Mouse (Mus musculus) left cerebral cortex, adult 2 months (tissue): ENCODE measurements at regions not wholly inside any gene's neighbourhood (a gene's known extent, or its start where the extent isn't known, plus 50 kb on each side); places are given as distances from the start of the nearest gene placed in this dataset.

ENCODE experiments used
- DNase-seq, 2 experiments: peaks; one replicate each; pipeline ENCODE4 v3.0.0; 2021 to 2022; ENCODE audit warnings: low spot score in 2 of 2, mixed read lengths in 1 of 2; ENCODE audit errors: extremely low spot score in 1 of 2
- H3K27ac ChIP-seq: fragments of 200-600 bp; 2 replicates; pipeline ENCODE4 v1.8.1; 2022
- H3K4me3 ChIP-seq: fragments of 200-600 bp; 2 replicates; pipeline ENCODE4 v1.8.1; 2022
- CTCF ChIP-seq: fragments of 200-600 bp; IDR thresholded peaks from 2 replicates; pipeline ENCODE4 v1.8.1; 2022; ENCODE audit warnings: antibody characterized with exemption, mild to moderate bottlenecking, moderate library complexity
- intact Hi-C: fragments of 180-260 bp; cut with DNase I; formaldehyde crosslinking; loops from one replicate; pipeline ENCODE4 v1.15.1; 2025

- no peak for TF ChIP-seq CTCF
- Histone ChIP-seq H3K4me3 (no peak overlapping the region), H3K27ac (no peak overlapping the region)
- intact Hi-C loops, result no loop called here
- no peak for DNase-seq
Measured at GRCm38 (mm10) chr17:4163502-4163901, 467.4 kb upstream of the Nox3 start.

GRCm38 (mm10) chr17:4173951-4174361 is 477.9 kb upstream of the Nox3 start:
- TF ChIP-seq CTCF, result no peak
- H3K27ac ChIP-seq, result no peak overlapping the region
- intact Hi-C loops, result no loop called here
- no peak overlapping the region for H3K4me3 ChIP-seq
- DNase-seq, result no peak

- no peak overlapping the region for H3K27ac ChIP-seq
- TF ChIP-seq CTCF, result no peak
- DNase-seq, result no peak
- no peak overlapping the region for H3K4me3 ChIP-seq
- intact Hi-C loops, result no loop called here
Measured at GRCm38 (mm10) chr17:4175006-4175405, 478.9 kb upstream of the Nox3 start.

GRCm38 (mm10) chr17:4176524-4176923 is 480.5 kb upstream of the Nox3 start:
- intact Hi-C loops, result no loop called here
- H3K27ac ChIP-seq, result no peak overlapping the region
- TF ChIP-seq CTCF, result no peak
- no peak for DNase-seq
- no peak overlapping the region for H3K4me3 ChIP-seq

DNA sequence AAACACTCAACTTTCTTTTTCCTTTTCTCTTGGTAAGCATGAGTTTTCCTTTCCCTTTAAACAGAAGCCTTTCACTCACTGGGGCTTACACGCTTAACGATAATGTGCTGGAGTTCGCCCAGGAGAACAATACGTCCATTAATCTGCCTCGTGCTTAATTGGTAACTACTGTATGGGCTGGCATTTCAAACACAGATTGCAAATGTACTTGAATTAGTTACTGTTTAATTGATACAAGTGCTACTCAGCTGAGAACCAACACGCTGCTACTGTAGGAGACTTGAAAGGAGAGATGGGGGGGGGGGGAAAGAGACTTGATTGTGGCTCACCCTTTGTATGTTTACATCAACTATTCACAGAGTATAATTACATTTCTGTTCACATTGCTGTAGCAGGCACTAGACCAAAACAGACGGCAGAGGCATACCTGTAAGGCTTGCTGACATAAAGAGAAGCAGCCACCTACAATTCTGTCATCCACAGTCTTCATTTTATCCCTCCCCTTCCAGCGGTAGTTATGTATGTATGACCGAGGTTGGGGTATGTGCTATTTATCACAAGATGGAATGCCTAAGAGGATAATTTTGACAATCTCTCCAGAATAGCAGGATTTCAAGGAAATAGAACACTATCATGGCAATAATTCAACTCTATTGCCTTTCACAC is 481.6 kb upstream of the Nox3 start:
- Histone ChIP-seq H3K4me3 (no peak overlapping the region), H3K27ac (no peak overlapping the region)
- intact Hi-C loops, result no loop called here
- no peak for TF ChIP-seq CTCF
- no peak for DNase-seq

DNA sequence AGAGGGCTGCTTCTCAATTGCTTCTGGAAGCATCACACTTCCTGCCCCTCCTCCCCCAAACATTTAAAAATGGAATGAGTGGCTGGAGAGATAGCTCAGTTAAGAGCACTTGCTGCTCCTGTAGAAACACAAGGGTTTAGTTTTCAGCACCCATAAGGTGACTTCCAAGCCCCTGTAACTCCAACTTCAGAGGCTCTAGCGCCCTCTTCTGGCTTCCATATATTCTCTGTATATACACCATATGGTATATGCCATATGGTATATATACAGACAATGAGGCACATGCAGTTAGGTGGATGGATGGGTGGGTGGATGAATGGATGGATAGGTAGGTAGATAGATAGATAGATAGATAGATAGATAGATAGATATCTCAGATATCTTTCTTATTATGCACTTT is 483.2 kb upstream of the Nox3 start:
- TF ChIP-seq CTCF, result no peak
- intact Hi-C loops, result no loop called here
- H3K27ac ChIP-seq, result no peak overlapping the region
- no peak for DNase-seq
- no peak overlapping the region for H3K4me3 ChIP-seq

DNA sequence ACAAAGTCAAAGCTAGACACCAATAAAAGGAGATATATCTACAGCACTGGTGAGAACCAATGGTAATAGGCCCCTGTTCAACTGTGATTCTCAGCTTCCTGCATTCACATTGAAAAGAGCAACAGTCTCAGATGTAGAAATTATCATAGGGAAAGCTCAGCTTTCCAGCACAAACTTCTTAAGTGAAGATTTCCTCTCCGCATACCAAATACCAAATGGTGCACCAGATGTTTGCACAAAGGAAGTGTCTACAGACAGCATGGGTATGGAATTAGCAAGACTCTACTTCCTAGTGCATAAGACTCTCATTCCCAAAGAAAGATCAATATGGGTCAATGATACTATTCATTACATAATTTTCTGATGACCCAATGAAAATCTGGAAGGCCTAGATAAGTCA is 486.0 kb upstream of the Nox3 start:
- H3K4me3 ChIP-seq, result no peak overlapping the region
- no peak for DNase-seq
- intact Hi-C loops, result no loop called here
- TF ChIP-seq CTCF, result no peak
- no peak overlapping the region for H3K27ac ChIP-seq

DNA sequence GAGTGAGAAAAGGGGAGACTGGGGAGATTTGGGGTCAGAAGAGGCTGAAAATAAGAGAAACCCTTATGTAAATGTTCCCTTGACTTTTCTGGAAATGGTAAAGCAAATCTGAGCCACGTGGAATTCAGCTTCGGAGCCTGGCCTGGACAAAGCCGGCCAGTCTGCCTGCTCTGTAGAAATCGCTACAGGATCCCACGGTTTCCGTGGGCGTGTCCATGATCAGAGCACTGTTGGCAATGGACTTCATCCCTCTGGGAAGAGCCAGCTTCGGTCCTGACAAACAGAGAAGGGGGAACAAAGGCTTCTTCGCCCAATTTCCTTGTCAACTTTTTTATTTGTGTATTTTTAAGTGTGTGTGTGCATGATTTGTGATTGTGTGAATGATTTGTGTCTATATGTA is 490.7 kb upstream of the Nox3 start:
- Histone ChIP-seq H3K4me3 (no peak overlapping the region), H3K27ac (no peak overlapping the region)
- DNase-seq, result no peak
- intact Hi-C loops, result no loop called here
- no peak for TF ChIP-seq CTCF

DNA sequence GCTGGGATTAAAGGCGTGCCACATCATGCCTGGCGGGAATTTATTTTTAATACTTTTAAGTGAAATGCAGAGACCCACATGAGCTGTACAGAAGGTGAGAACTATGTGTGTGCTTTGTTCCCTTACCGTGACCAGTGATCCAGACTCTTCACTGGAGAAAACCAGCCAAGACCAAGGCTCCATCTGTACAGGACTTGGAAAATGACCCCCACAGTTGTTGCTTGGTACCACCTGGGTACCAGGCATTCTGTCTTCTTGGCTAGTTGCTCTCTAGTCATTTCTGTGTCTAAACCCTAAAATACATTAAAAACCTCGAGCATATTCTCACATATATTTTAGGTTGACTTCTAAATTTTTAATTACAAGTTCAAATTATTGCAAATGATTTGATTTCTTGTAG is 491.5 kb upstream of the Nox3 start:
- Histone ChIP-seq H3K27ac (no peak overlapping the region), H3K4me3 (no peak overlapping the region)
- TF ChIP-seq CTCF, result no peak
- intact Hi-C loops, result no loop called here
- no peak for DNase-seq

DNA sequence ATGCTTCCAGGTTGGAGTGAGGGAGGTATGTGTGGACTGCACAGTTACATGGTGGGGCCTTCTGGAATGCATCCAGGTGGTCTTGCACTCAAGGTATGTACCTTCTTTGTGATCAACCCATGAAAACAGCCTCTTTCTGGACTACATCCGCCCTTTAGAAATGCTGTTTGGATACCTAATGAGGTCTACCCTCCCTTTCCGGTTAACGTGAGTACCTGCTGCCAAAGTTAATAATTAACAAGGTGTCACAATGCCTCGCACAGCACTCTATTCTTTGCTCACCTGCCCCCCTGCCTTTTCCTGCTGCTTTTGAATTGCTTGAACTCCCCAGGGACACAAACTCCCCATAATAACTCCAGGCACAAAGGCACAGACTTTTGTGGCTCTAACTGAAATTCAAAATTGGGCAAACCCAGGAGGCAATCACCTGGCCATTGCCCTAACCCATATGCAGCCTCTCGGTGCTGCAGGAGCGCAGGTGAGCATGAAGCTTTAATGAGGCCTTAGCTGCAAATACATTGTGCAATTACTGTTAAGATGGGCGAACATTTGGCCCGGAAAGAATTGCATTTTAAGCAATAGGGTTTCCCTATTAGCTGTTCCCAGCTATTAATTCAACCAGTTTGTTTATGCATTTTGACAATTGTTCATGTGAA is 500.9 kb upstream of the Nox3 start:
- Histone ChIP-seq H3K4me3 (no peak overlapping the region), H3K27ac (no peak overlapping the region)
- no peak for TF ChIP-seq CTCF
- no peak for DNase-seq
- intact Hi-C loops, result no loop called here

- intact Hi-C loops, result no loop called here
- no peak for DNase-seq
- Histone ChIP-seq H3K27ac (no peak overlapping the region), H3K4me3 (no peak overlapping the region)
- TF ChIP-seq CTCF, result no peak
Measured at GRCm38 (mm10) chr17:4198001-4198400, 501.9 kb upstream of the Nox3 start.

DNA sequence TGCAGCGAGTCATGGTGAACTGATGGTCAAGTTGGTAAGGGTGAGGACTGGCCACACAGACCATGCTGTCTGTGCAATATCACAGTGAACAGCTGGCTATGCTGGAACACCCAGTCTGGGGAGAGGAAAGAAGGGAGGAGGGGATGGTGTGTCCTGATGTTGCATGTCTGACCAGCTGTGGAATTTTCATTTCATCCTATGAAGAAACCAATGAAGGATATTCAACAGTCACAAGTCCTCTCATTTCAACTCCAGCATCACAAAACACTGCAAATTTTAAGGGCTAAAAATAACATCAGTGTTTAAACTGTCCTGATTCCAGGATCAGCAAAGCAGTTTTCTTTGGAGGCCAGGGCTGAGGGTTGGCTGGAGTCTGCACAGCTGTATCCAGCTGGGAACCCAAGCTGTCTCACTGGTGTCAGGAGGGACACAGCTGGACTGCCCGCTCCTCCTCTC is 503.7 kb upstream of the Nox3 start:
- no peak for DNase-seq
- Histone ChIP-seq H3K27ac (no peak overlapping the region), H3K4me3 (no peak overlapping the region)
- no peak for TF ChIP-seq CTCF
- intact Hi-C loops, result no loop called here

GRCm38 (mm10) chr17:4201300-4201699 is 505.2 kb upstream of the Nox3 start:
- DNase-seq, result no peak
- intact Hi-C loops, result no loop called here
- no peak for TF ChIP-seq CTCF
- no peak overlapping the region for H3K27ac ChIP-seq
- H3K4me3 ChIP-seq, result no peak overlapping the region
